Mouse (Mus musculus) heart, embryonic 11.5 days (tissue): Measurements from ENCODE around the gene Cuedc1. TPM values are rescaled to one million over a fixed set of nuclear protein-coding genes. Genes with fewer than 3 reads are reported as not detected.

Experiments used
- ATAC-seq: fragments of 200-750 bp; cut with Nextera tagmentation; replicated peaks from 2 replicates; pipeline ENCODE4 v1.8.0; 2017; ENCODE audit warnings: moderate library complexity; ENCODE audit not compliant: insufficient number of reproducible peaks, low FRiP score, low TSS enrichment
- H3K27ac ChIP-seq: fragments of 300-500 bp; sonication (generic); 2 replicates; pipeline ENCODE4 v1.5.1; 2014; ENCODE audit warnings: mild to moderate bottlenecking, low read depth, low read length
- H3K27me3 ChIP-seq: fragments of 300-500 bp; sonication (generic); 2 replicates; pipeline ENCODE4 v1.6.1; 2014; ENCODE audit warnings: mild to moderate bottlenecking, low read length, mixed read lengths; ENCODE audit not compliant: control insufficient read depth, insufficient read depth
- H3K36me3 ChIP-seq: fragments of 300-500 bp; sonication (generic); 2 replicates; pipeline ENCODE4 v1.6.1; 2014; ENCODE audit warnings: mild to moderate bottlenecking, low read length, moderate library complexity, mixed read lengths; ENCODE audit not compliant: control insufficient read depth, insufficient read depth
- H3K4me1 ChIP-seq: fragments of 300-500 bp; sonication (generic); 2 replicates; pipeline ENCODE4 v1.6.1; 2014; ENCODE audit warnings: low read length; ENCODE audit not compliant: control insufficient read depth, insufficient read depth
- H3K4me2 ChIP-seq: fragments of 300-500 bp; sonication (generic); 2 replicates; pipeline ENCODE4 v1.6.1; 2014; ENCODE audit warnings: mild to moderate bottlenecking, moderate library complexity
- H3K4me3 ChIP-seq: fragments of 300-500 bp; sonication (generic); 2 replicates; pipeline ENCODE4 v1.5.1; 2014; ENCODE audit warnings: low read depth, low read length
- H3K9ac ChIP-seq: fragments of 300-500 bp; sonication (generic); 2 replicates; pipeline ENCODE4 v1.6.1; 2014; ENCODE audit warnings: mild to moderate bottlenecking, low read depth, low read length, moderate library complexity
- H3K9me3 ChIP-seq: fragments of 300-500 bp; sonication (generic); replicated peaks from 2 replicates; pipeline ENCODE4 v1.6.1; 2016; ENCODE audit warnings: low read length; ENCODE audit not compliant: control insufficient read depth
- WGBS: fragments of 180-500 bp; shearing (Covaris S2); extraction: QIAGEN DNeasy Blood & Tissue Kit; methylation state at CpG from one replicate; pipeline ENCODE4 v1.1.7; 2014; ENCODE audit not compliant: insufficient replicate concordance; 5-methylcytosine and 5-hydroxymethylcytosine counted together
- polyA plus RNA-seq: library from polyadenylated mRNA; unstranded; fragments of >200 nt; fragmentation: Nextera tagmentation; extraction: Ambion mirVana; gene quantifications from 2 replicates; pipeline ENCODE4 v1.2.1, GENCODE M21; 2014

Cuedc1 gene
- polyA plus RNA-seq, 1 experiment from 2014 or later, result 11.7 TPM

- no peak overlapping the region for H3K9ac ChIP-seq
- H3K27ac ChIP-seq, result no peak overlapping the region
- no peak overlapping the region for H3K4me3 ChIP-seq
- H3K27me3 ChIP-seq, result no peaks in the 10 kb centered on the region
- ATAC-seq, result no peak
- peaks cover 33% of the 10 kb centered on the region for H3K4me1 ChIP-seq
- no peaks in the 10 kb centered on the region for H3K9me3 ChIP-seq
- no peak overlapping the region for H3K4me2 ChIP-seq
- no peaks in the 10 kb centered on the region; the same call in 1 of the 2 replicates for H3K36me3 ChIP-seq
- 53% methylated on average over 4 of the region's 4 CpGs for WGBS
Observed at GRCm38 (mm10) chr11:88107365-88107764, 9.5 kb downstream of the Cuedc1 start.

- Histone ChIP-seq H3K36me3 (no peaks in the 10 kb centered on the region; the same call in 1 of the 2 replicates), H3K4me3 (no peak overlapping the region), H3K9ac (0 out of 2 replicates have a peak overlapping the region, but pooled peaks have one; percentile 28), H3K27me3 (no peaks in the 10 kb centered on the region), H3K9me3 (no peaks in the 10 kb centered on the region), H3K27ac (0 out of 2 replicates have a peak overlapping the region, but pooled peaks have one; percentile 15), H3K4me2 (no peak overlapping the region), H3K4me1 (peaks cover 50% of the 10 kb centered on the region)
- 51% methylated on average over 8 of the region's 9 CpGs for WGBS
- ATAC-seq, result no peak
Observed at GRCm38 (mm10) chr11:88110031-88110594, 12.3 kb downstream of the Cuedc1 start.

GRCm38 (mm10) chr11:88112078-88112477, 14.2 kb downstream of the Cuedc1 start:
- WGBS, result 43% methylated on average over 13 of the region's 13 CpGs
- H3K27me3 ChIP-seq, result no peaks in the 10 kb centered on the region
- no peak overlapping the region for H3K27ac ChIP-seq
- no peaks in the 10 kb centered on the region for H3K9me3 ChIP-seq
- no peaks in the 10 kb centered on the region; the same call in 1 of the 2 replicates for H3K36me3 ChIP-seq
- H3K9ac ChIP-seq, result no peak overlapping the region
- no peak for ATAC-seq
- H3K4me3 ChIP-seq, result no peak overlapping the region
- no peak overlapping the region for H3K4me2 ChIP-seq
- H3K4me1 ChIP-seq, result peaks cover 56% of the 10 kb centered on the region

- Histone ChIP-seq H3K4me3 (no peak overlapping the region), H3K27me3 (no peaks in the 10 kb centered on the region), H3K4me1 (peaks cover 62% of the 10 kb centered on the region), H3K36me3 (no peaks in the 10 kb centered on the region; the same call in 1 of the 2 replicates), H3K4me2 (no peak overlapping the region), H3K27ac (0 out of 2 replicates have a peak overlapping the region, but pooled peaks have one; percentile 62), H3K9me3 (no peaks in the 10 kb centered on the region), H3K9ac (no peak overlapping the region)
- ATAC-seq, result no peak
- 81% methylated on average over 7 of the region's 7 CpGs for WGBS
Observed at GRCm38 (mm10) chr11:88112677-88113333, 14.9 kb downstream of the Cuedc1 start.

- H3K4me2 ChIP-seq, result peak overlapping the region; percentile 16; the same call in 1 of the 2 replicates
- peak overlapping the region; percentile 62 for H3K27ac ChIP-seq
- no peak overlapping the region for H3K4me3 ChIP-seq
- peaks cover 71% of the 10 kb centered on the region for H3K4me1 ChIP-seq
- no peaks in the 10 kb centered on the region for H3K27me3 ChIP-seq
- 45% methylated on average over 6 of the region's 6 CpGs for WGBS
- ATAC-seq, result no peak
- peak overlapping the region; percentile 56; the same call in 1 of the 2 replicates for H3K9ac ChIP-seq
- no peaks in the 10 kb centered on the region; the same call in 1 of the 2 replicates for H3K36me3 ChIP-seq
- H3K9me3 ChIP-seq, result no peaks in the 10 kb centered on the region
Observed at GRCm38 (mm10) chr11:88113543-88114271, 15.8 kb downstream of the Cuedc1 start.

- Histone ChIP-seq H3K27ac (peak overlapping the region; percentile 62), H3K4me1 (peaks cover 83% of the 10 kb centered on the region), H3K36me3 (no peaks in the 10 kb centered on the region; the same call in 1 of the 2 replicates), H3K9me3 (no peaks in the 10 kb centered on the region), H3K9ac (peak overlapping the region; percentile 36; the same call in 1 of the 2 replicates), H3K4me2 (peak overlapping the region; percentile 39), H3K4me3 (no peak overlapping the region), H3K27me3 (no peaks in the 10 kb centered on the region)
- 16% methylated on average over 8 of the region's 8 CpGs for WGBS
- ATAC-seq, result peak; percentile 49; the same call in 1 of the 2 replicates
Observed at GRCm38 (mm10) chr11:88114871-88115301, 17.0 kb downstream of the Cuedc1 start.

- H3K27ac ChIP-seq, result no peak overlapping the region
- no peak for ATAC-seq
- no peak overlapping the region for H3K4me2 ChIP-seq
- H3K9ac ChIP-seq, result no peak overlapping the region
- no peaks in the 10 kb centered on the region for H3K27me3 ChIP-seq
- no peaks in the 10 kb centered on the region for H3K9me3 ChIP-seq
- peaks cover 72% of the 10 kb centered on the region for H3K4me1 ChIP-seq
- H3K36me3 ChIP-seq, result no peaks in the 10 kb centered on the region
- whole genome bisulfite sequencing, result 76% methylated on average over 6 of the region's 6 CpGs
- H3K4me3 ChIP-seq, result no peak overlapping the region
Observed at GRCm38 (mm10) chr11:88116568-88116967, 18.7 kb downstream of the Cuedc1 start.

GRCm38 (mm10) chr11:88117356-88118090, 19.7 kb downstream of the Cuedc1 start:
- Histone ChIP-seq H3K36me3 (no peaks in the 10 kb centered on the region), H3K27me3 (no peaks in the 10 kb centered on the region), H3K27ac (peak overlapping the region; percentile 88), H3K4me3 (no peak overlapping the region), H3K9me3 (no peaks in the 10 kb centered on the region), H3K9ac (0 out of 2 replicates have a peak overlapping the region, but pooled peaks have one; percentile 13), H3K4me1 (peaks cover 66% of the 10 kb centered on the region), H3K4me2 (no peak overlapping the region)
- WGBS, result 50% methylated on average over 10 of the region's 10 CpGs
- no peak for ATAC-seq
